Mouse (Mus musculus): ENCODE data around the gene Hist1h2bc.

DNA sequence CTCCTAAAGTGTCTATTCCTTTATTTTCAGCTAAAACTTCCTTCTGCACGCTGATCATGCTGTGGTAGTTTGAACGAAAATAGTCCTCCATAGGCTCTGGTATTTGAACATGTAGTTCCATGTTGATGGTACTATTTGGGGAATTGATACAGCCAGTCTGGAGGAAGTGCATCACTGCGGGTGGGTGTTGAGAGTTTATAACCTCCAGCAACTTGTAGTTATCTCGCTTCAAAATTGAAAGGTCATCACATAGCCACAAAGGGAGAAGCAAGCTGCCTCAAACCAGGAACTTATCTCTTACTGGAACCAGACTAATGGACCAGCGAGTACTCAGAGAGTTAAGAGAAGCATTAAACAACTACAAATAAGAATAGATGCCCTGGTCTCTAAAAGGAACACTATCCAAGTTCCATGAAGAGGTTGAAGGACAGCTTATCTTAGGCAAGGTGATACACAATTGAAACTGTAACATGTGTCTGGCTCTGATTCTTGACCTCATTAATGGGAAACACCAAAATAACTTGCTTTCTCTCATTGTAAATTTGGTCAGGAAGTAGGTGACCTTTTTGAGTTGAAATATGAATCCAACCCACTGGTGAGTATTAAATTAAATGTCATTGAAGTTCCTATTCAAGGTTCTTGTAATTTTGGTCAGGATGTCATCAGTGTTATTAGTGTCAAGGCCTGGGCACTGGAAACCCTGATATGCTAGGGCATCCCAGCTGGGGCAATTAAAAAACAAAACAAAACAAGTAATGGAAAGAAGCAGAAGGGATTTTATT is 32.5 kb downstream of the Hist1h2bc start:
- no peak for TF ChIP-seq CTCF (IDR thresholded peaks at IDR 0.05; ENCODE audit: borderline replicate concordance, extremely low read depth, insufficient read depth, insufficient read length)
- TF ChIP-seq POLR2A (IDR thresholded peaks at IDR 0.05; ENCODE audit: borderline replicate concordance, extremely low read depth, insufficient read depth, insufficient read length, poor library complexity, severe bottlenecking): no peak

Measured in brain, embryonic 14.5 days (tissue).